Mouse (Mus musculus) forebrain, embryonic 16.5 days (tissue): ENCODE results near the gene Cidec. TPM values are rescaled to one million over a fixed set of nuclear protein-coding genes. Genes with fewer than 3 reads are reported as not detected.

Experiments used
- ATAC-seq: fragments of 200-750 bp; cut with Nextera tagmentation; 2 replicates; pipeline ENCODE4 v1.8.0; 2017; ENCODE audit warnings: mild to moderate bottlenecking, moderate library complexity
- H3K27ac ChIP-seq: fragments of 300-500 bp; sonication (generic); 2 replicates; pipeline ENCODE4 v1.5.1; 2014; ENCODE audit warnings: low read length, control low read depth
- H3K27me3 ChIP-seq: fragments of 300-500 bp; sonication (generic); replicated peaks from 2 replicates; pipeline ENCODE4 v1.6.1; 2014; ENCODE audit warnings: low read length; ENCODE audit not compliant: control insufficient read depth, insufficient read depth
- H3K36me3 ChIP-seq: fragments of 300-500 bp; sonication (generic); 2 replicates; pipeline ENCODE4 v1.6.1; 2014; ENCODE audit not compliant: control insufficient read depth, insufficient read depth
- H3K4me1 ChIP-seq: fragments of 300-500 bp; sonication (generic); replicated peaks from 2 replicates; pipeline ENCODE4 v1.6.1; 2014; ENCODE audit warnings: low read length; ENCODE audit not compliant: control insufficient read depth, insufficient read depth
- H3K4me2 ChIP-seq: fragments of 300-500 bp; sonication (generic); 2 replicates; pipeline ENCODE4 v1.6.1; 2014; ENCODE audit warnings: mild to moderate bottlenecking, low read length, control low read depth
- H3K4me3 ChIP-seq: fragments of 300-500 bp; sonication (generic); replicated peaks from 2 replicates; pipeline ENCODE4 v1.5.1; 2014; ENCODE audit warnings: mild to moderate bottlenecking, low read length, control low read depth
- H3K9ac ChIP-seq: fragments of 300-500 bp; sonication (generic); replicated peaks from 2 replicates; pipeline ENCODE4 v1.6.1; 2014; ENCODE audit warnings: low read depth, low read length, control low read depth
- H3K9me3 ChIP-seq: fragments of 300-500 bp; sonication (generic); 2 replicates; pipeline ENCODE4 v1.6.1; 2016; ENCODE audit warnings: low read length; ENCODE audit not compliant: control insufficient read depth
- WGBS: fragments of 180-500 bp; shearing (Covaris S2); extraction: QIAGEN DNeasy Blood & Tissue Kit; methylation state at CpG from one replicate; pipeline ENCODE4 v1.1.7; 2014; 5-methylcytosine and 5-hydroxymethylcytosine counted together
- polyA plus RNA-seq: library from polyadenylated mRNA; unstranded; fragments of >200 nt; fragmentation: Nextera tagmentation; extraction: Ambion mirVana; gene quantifications from 2 replicates; pipeline ENCODE4 v1.2.1, GENCODE M21; 2015

Gene Cidec
- polyA plus RNA-seq, 1 experiment from 2014 or later = not detected

DNA sequence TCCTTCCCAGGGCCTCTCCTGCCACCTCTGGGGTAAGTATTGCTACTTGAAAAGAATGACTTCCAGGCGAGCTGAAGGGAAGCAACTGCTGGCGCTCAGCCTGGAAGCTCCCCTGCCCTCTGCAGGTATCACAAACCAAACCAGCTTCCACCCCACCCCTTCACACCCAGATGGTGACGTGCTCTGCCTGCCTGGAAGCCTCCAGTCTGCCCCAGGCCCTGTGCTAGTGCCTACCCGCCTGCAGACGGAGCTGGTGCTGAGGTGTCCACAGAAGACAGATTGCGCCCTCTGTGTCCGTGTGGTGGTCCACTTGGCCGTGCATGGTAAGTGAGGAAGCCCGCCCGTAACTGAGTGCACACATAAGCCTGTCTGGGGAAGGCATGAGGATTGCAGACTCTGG is 36.5 kb upstream of the Cidec start:
- Histone ChIP-seq H3K9ac (no peak overlapping the region), H3K27me3 (peaks cover 8% of the 10 kb centered on the region; the same call in 1 of the 2 replicates), H3K4me2 (no peak overlapping the region), H3K9me3 (no peaks in the 10 kb centered on the region), H3K27ac (no peak overlapping the region), H3K4me1 (peaks cover 8% of the 10 kb centered on the region), H3K4me3 (no peak overlapping the region), H3K36me3 (no peaks in the 10 kb centered on the region)
- 66% methylated on average over 10 of the region's 10 CpGs for WGBS
- ATAC-seq = no peak

DNA sequence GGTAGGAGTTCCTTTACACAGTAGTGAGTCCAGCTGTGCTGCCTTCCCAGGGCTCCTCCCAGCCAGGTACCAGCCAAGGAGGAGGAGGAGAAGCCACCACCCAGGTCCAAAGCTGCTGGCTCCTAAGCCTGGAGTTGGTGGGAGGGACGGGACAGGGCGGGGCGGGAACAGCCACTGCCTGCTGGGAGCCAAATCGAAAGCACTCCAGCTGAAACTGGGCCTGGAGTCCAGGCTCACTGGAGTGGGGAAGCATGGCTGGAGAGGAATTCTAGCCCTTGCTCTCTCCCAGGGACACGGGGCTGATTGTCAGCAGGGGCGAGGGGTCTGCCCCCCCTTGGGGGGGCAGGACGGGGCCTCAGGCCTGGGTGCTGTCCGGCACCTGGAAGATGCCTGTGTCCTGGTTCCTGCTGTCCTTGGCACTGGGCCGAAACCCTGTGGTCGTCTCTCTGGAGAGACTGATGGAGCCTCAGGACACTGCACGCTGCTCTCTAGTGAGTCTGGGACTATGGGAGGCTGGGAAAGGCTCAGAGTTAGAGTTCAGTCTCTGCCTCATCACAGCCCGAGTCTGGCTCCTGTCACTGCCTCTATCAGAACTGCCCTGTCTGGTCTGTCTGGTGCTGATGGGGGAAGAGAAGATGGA is 35.9 kb upstream of the Cidec start, which contains the start of gene Il17rc:
Gene Il17rc, plus strand, starts transcription at position 131 of the 640 bp plus-strand sequence.
- Histone ChIP-seq H3K36me3 (no peaks in the 10 kb centered on the region), H3K9ac (0 out of 2 replicates have a peak within 1 kb of the TSS, but pooled peaks have one; percentile 7), H3K9me3 (no peaks in the 10 kb centered on the region), H3K4me2 (no peak within 1 kb of the TSS), H3K4me3 (no peak within 1 kb of the TSS), H3K27ac (no peak within 1 kb of the TSS), H3K4me1 (peaks cover 8% of the 10 kb centered on the region), H3K27me3 (peaks cover 8% of the 10 kb centered on the region; the same call in 1 of the 2 replicates)
- no peak for ATAC-seq
- 23% methylated on average over 12 of the region's 12 CpGs for WGBS

DNA sequence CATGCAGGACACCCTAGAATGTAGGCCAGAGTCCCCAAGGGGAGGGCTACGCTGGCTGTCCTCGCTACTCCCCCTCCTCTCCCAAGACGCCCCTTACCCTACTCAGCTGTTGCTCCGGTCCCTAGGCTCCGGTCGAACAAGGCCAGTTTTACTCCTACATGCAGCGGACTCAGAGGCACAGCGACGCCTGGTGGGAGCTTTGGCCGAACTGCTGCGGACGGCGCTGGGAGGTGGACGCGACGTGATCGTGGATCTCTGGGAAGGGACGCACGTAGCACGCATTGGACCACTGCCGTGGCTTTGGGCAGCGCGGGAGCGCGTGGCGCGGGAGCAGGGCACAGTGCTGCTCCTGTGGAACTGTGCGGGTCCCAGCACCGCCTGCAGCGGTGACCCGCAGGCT is 33.9 kb upstream of the Cidec start:
- peak overlapping the region; percentile 59 for H3K4me2 ChIP-seq
- no peaks in the 10 kb centered on the region for H3K9me3 ChIP-seq
- ATAC-seq = peak; percentile 77
- peak overlapping the region; percentile 43; the same call in 1 of the 2 replicates for H3K9ac ChIP-seq
- H3K27me3 ChIP-seq = peaks cover 8% of the 10 kb centered on the region; the same call in 1 of the 2 replicates
- peak overlapping the region; percentile 39 for H3K4me3 ChIP-seq
- H3K4me1 ChIP-seq = peaks cover 8% of the 10 kb centered on the region
- 1% methylated on average over 31 of the region's 31 CpGs for WGBS
- H3K27ac ChIP-seq = no peak overlapping the region
- no peaks in the 10 kb centered on the region for H3K36me3 ChIP-seq

DNA sequence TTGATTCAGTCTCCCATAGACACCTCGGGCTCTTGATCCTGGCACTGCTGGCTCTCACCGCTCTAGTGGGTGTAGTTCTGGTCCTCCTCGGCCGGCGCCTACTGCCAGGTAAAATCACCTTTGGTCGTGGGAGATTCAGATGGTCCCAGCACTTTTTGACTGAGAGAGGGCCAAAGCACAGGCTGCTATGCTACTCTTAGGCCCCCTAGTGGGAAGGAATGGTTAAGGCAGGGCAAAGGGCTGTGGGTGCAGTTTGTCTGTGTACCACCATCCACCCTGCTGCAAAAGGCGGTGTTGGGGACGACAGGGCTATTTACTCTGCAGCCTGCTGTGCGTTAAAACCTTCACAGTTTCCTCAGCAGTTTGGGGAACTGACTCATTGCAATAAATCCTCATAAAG is 33.5 kb upstream of the Cidec start:
- H3K27me3 ChIP-seq = peaks cover 8% of the 10 kb centered on the region; the same call in 1 of the 2 replicates
- no peak overlapping the region for H3K27ac ChIP-seq
- H3K9ac ChIP-seq = peak overlapping the region; percentile 43; the same call in 1 of the 2 replicates
- H3K36me3 ChIP-seq = no peaks in the 10 kb centered on the region
- peak overlapping the region; percentile 59 for H3K4me2 ChIP-seq
- WGBS = 7% methylated on average over 9 of the region's 9 CpGs
- no peaks in the 10 kb centered on the region for H3K9me3 ChIP-seq
- peaks cover 8% of the 10 kb centered on the region for H3K4me1 ChIP-seq
- H3K4me3 ChIP-seq = peak overlapping the region; percentile 39; the same call in 1 of the 2 replicates
- ATAC-seq = peak; percentile 77

DNA sequence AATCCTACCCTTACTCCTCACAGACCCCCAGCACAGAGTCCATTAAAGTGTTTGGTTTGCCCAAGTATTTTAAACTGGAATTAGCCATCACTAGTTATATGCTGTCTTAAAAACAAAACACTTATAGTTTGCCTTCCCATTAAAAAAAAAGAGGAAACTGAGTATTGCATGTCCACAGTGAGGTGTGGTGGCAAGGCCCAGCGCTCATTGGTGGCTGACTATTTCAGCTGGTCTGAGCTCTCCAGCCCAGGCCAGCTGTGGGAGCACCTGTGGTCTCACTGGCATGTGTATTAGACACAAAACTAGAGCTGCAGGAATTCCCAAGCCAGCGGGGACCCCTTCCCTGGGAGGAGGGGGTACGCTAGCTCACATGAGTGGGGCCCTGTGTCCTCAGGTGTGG is 33.0 kb upstream of the Cidec start:
- Histone ChIP-seq H3K4me2 (no peak overlapping the region), H3K4me3 (no peak overlapping the region), H3K4me1 (peaks cover 8% of the 10 kb centered on the region), H3K36me3 (no peaks in the 10 kb centered on the region), H3K27me3 (peaks cover 8% of the 10 kb centered on the region; the same call in 1 of the 2 replicates), H3K27ac (no peak overlapping the region), H3K9me3 (no peaks in the 10 kb centered on the region), H3K9ac (no peak overlapping the region)
- 0 out of 2 replicates have a peak, but pooled peaks have one; percentile 7 for ATAC-seq
- 61% methylated on average over 3 of the region's 3 CpGs for WGBS

DNA sequence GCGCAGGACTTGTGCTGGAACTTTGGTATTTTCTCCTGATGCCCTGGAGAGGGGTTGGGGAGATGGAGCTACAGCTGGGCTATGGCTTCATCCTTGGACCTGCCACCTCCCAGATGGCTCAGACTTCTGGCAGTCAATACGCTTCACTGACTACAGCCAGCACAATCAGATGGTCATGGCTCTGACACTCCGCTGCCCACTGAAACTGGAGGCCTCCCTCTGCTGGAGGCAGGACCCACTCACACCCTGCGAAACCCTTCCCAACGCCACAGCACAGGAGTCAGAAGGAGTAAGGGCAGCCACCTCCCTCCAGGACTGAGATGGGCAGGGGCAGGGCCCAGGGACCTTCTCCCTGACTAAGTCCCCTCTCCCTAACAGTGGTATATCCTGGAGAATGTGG is 30.0 kb upstream of the Cidec start:
- no peak overlapping the region for H3K9ac ChIP-seq
- H3K27ac ChIP-seq = no peak overlapping the region
- H3K36me3 ChIP-seq = no peaks in the 10 kb centered on the region
- no peak for ATAC-seq
- H3K9me3 ChIP-seq = no peaks in the 10 kb centered on the region
- H3K27me3 ChIP-seq = peaks cover 4% of the 10 kb centered on the region; the same call in 1 of the 2 replicates
- no peak overlapping the region for H3K4me3 ChIP-seq
- peaks cover 8% of the 10 kb centered on the region for H3K4me1 ChIP-seq
- no peak overlapping the region for H3K4me2 ChIP-seq
- WGBS = 57% methylated on average over 5 of the region's 5 CpGs

DNA sequence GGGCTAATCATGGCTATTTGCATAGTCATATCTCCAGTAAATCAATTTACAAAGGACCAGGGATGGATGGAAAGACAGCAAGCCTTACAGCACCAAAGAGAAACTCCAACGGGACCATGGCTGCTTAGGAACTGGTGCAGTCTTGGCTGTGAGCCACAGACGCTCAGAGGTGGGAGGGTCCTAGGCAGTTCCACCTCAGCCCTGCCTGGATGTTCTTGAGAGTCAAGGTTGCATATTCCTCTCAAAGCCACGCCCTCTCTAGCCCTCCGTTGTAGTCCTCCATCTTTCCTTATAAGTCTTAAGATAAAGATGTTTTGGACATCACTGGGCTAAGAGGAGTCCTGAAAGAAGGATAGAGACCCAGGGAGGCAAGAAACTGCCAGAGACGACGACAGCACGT is 28.5 kb upstream of the Cidec start:
- Histone ChIP-seq H3K4me3 (no peak overlapping the region), H3K27me3 (no peaks in the 10 kb centered on the region; the same call in 1 of the 2 replicates), H3K4me1 (no peaks in the 10 kb centered on the region; the same call in 1 of the 2 replicates), H3K9me3 (no peaks in the 10 kb centered on the region), H3K4me2 (no peak overlapping the region), H3K27ac (no peak overlapping the region), H3K9ac (no peak overlapping the region), H3K36me3 (no peaks in the 10 kb centered on the region)
- no peak for ATAC-seq
- 65% methylated on average over 7 of the region's 7 CpGs for WGBS

DNA sequence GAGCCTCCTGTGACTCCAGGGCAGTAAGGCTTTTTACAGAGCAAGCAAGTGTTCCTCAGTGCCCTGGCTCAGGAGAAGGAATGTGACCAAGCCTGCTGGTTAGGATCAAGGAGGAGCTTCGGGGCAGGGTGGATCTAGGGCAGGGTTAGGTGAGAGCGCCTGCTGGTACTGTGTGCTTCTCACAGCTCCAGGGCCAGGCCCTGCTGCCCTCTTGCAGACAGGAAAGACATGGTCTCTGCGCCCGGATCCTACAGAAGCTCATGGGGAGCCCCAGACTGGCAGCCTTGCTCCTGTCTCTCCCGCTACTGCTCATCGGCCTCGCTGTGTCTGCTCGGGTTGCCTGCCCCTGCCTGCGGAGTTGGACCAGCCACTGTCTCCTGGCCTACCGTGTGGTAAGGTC is 23.1 kb upstream of the Cidec start:
- Histone ChIP-seq H3K27ac (no peak overlapping the region), H3K36me3 (no peaks in the 10 kb centered on the region), H3K9ac (no peak overlapping the region), H3K4me1 (no peaks in the 10 kb centered on the region), H3K4me3 (no peak overlapping the region), H3K27me3 (no peaks in the 10 kb centered on the region), H3K4me2 (no peak overlapping the region), H3K9me3 (no peaks in the 10 kb centered on the region)
- 72% methylated on average over 10 of the region's 10 CpGs for WGBS
- no peak for ATAC-seq

DNA sequence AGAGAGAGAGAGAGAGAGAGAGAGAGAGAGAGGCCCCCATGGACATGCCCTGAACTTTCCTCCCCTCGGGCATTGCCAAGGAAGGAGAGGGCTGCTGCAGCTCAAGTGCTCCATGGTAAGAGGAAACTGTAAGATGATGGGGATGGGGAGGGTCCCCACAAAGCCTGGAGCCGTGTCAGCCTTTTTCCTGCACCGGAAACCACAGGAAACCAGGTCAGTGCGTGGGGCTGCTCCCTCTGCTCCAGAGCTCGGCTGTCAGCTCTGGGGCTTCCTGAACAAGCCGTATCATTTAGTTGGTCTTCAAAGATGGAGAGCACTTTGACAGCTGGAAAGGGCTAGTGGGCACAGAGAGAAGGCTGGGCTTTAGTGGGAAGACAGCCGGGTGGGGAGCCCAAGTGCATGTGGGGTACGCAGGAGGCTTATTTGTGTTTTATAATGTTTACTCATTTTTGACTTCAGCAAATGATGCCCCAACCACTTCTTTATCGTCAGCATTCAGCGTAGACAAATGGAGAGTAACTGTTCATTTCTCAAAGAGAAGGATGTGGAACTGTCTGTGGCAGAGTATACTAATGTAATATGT is 22.5 kb upstream of the Cidec start, which contains the start of gene Il17re:
Gene Il17re, plus strand, starts transcription at position 533 of the 583 bp plus-strand sequence.
- WGBS = 77% methylated on average over 10 of the region's 10 CpGs
- Histone ChIP-seq H3K27ac (no peak within 1 kb of the TSS), H3K4me1 (no peaks in the 10 kb centered on the region), H3K4me3 (no peak within 1 kb of the TSS), H3K9me3 (no peaks in the 10 kb centered on the region), H3K27me3 (no peaks in the 10 kb centered on the region), H3K9ac (no peak within 1 kb of the TSS), H3K4me2 (no peak within 1 kb of the TSS), H3K36me3 (no peaks in the 10 kb centered on the region)
- no peak for ATAC-seq
